Mouse (Mus musculus) lung, postnatal 4 days (tissue): ENCODE results near the gene Edaradd.
"Not testable (repeated sequence)": the region's sequence is repeated elsewhere in the genome, so short reads cannot be mapped to it uniquely, and the experiment has no call there.

Experiments used
- DNase-seq, 2 experiments: peaks; one replicate each; pipeline ENCODE4 v3.0.0; 2021

The Edaradd gene

DNA sequence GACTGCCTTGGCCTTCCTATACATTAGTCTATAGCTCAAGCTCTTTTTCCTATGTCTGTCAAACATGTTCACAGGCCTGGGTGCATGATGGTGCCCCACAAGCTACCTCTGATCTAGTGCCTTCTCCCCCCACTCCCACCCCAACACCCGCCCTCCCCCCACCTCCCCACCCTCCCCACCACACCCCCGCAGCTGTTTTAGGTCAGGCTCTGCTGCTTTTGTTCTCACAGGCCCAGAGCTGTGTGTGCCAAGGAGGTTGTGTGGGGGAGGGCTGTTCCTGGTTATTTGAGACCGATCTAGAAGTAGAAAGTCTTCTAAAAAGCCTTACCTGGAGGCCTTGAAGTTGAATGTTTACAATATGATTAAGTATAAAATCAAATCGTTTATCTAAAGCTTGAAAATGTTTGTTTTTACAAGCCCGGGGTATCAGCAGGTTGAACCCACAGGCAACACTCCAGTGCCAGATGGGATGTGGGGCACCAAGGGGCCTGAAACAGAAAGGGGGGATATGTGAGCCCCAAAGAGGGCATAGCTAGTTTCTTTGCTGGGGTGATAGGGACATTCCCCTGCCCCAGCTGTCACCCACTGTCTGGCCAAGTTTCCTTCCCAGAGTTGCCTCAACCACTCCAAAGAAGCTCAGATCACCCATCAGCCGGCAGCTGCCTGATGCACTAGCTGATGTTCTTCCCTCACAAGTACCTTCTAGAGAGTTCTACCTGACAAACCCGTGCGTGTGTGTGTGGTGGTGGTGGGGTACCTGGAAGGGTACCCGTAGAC lies 8.9 kb downstream of the Edaradd start:
- no peak for DNase-seq

DNA sequence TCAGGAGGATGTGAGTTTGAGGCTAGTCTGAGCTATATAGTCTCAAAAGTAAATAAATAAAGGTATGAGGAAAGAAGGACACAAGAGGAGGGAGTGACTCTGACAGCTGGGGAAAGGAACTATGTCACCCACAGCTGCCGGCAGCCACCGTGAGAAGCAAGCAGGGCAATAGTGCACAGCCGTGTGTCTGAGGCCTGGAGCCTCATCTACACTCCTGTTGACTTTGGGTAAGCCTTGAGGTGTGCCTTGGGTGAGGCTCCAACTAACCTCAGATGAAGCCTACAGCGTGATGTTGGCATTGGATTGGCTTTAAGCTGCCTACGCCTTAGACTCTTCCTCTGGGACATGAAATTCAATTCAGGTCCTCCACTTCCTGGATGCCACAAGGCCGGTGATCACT lies 10.2 kb downstream of the Edaradd start:
- no peak for DNase-seq

DNA sequence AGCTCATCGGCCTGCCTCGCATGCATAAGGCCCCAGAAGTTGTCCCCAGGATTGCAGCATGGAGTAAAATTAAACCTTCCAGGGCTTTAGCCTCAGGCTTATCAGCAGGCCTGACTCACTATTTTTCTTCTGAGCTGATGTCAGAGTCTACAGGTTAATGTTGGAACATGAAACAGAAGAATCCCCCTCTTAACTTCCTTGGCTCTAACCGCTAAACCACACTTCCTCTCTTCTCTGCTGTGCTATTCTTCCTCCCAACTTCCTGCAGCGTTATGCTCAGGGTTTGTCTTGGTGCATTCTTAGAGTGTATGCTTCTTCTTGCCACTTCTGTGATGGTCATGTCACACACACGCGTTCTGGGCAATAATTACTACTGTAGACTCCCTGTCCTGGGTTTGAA lies 12.8 kb downstream of the Edaradd start:
- DNase-seq = no peak

DNA sequence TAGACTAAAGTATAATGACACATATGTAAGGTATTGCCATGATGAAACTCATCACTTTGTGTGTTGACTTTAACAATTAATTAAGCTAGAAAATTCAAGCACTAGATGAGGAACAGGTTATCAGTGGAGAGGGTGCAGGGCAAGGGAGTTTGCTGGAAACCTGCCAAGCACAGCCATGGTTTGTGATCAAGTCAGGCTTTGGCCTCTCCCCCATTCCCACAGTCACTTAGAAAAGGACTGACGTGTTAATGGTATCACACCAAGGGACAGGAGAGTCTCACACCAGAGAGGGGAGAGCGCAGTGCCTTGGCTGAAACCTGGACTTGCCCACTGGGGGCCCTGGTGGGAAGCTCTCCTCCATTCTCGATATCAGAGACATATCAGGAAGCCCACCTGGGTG lies 14.9 kb downstream of the Edaradd start:
- no peak for DNase-seq

DNA sequence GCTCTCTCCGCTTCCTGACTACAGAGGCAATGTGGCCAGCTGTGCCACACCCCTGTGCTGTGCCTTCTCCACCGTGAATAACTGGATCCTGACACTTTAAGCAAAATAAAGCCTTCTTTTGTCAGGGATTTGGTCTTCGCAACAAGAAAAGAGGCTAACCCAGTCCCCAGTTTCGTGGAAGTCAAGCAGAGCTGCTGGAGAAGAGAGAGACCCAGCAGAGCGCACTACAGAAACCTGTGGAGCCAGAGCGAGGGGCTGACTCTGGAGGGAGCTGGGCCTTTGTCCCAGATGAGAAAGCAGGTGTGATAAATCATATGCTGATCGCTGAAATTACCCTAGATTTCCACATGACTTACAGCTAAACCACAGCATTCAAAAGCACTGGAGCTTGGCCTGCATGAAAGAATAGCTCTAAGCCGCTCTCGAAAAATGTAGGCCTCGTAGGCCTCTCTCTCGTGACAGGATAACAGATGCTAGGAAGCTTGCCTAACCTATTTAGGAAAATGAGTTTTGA lies 16.9 kb downstream of the Edaradd start:
- no peak for DNase-seq

DNA sequence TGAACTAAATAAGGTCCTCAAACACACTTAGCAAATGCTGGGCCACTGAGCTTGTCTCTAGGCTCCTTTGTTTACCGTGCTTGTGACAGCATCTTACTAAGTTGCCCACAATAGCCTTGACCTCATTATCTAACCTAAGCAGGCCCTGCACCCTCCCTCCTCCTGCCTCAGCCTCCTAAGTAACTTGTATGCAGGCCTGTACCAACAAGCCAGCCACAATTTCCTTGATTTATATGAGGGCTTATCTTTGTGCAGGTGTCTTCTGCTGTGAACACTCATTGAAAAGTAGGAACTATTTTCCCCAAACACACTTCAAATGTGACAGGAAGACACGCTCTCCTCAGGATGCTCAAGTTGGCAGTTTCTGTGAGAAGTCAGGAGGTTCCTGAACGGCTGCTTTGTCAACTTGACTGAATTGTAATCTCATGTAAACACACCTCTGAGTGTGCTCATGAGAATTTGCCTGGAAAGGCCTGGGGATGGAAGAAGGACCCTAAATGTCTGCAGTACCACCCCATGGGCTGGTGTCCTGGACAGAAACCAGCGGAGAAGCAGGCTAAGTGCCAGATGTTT lies 17.5 kb downstream of the Edaradd start:
- DNase-seq = no peak

DNA sequence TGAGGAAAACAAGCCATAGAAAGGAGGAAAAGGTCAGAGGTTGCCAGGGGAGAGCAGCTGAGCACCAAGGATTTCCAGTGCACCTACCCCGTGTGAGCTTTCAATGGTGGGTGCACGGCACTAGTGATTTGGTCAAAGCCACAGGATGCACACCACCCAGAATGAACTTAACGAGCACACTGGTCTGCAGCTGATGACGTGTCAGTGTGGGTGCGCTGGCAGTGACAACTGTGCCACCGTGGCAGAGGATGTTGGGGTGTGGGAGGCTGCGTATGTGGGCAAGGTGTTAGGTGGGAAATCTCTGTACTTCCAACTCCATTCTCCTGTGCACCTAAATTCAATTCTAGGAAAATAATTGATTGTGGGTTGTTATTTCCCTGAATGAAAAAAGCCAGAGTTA lies 21.1 kb downstream of the Edaradd start:
- no peak for DNase-seq

DNA sequence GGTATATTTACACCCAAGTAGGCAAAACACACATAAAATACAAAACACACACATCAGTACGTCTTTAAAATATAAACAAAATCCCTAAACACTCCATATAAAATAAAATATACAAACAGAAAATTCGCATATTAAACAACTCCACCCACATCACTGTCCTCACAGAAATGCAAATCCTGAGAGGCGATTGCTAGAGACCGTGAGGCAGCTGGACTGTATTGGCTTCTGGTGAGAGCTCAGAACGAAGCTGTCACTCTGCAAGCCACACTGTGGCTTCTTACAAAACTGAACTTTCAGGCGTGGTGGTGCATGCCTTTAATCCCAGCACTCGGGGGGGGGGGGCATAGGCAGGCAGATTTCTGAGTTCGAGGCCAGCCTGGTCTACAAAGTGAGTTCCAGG lies 22.4 kb downstream of the Edaradd start:
- no peak for DNase-seq

DNA sequence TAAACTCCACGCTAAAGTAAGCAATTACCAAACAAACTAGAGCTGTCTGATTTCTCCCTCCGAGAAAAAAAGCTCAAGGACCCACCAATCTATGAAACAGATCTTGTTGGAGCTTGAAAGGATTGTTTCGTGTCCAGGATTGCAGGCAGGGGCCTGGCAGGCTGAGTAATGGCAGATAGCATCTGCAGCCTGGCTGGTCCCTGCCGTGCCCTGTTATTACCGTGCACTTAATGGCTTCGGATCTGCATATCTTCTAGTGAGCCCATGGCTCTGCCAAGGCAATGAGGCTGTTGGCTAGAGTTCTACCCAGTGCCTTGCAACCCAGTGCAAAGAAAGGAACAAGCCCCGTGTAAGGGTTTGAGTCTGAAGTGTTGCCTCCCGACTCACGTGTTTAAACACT lies 25.5 kb downstream of the Edaradd start:
- no peak for DNase-seq

DNA sequence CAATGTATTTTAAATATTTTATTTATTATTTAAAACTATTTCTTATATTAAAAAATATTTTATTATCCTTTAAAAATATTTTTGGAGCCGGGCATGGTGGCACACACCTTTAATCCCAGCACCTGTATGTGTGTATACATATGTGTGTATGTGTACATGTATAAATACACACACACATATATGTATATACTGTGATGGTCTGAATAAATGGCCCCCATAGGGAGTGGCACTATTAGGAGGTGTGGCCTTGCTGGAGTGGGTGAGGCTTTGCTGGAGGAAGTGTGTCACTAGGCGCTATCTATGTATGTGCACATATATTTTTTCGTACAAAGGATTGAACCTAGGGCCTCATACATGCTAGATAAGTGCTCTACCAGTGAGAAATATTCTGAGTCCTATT lies 27.7 kb downstream of the Edaradd start:
- DNase-seq = no peak

DNA sequence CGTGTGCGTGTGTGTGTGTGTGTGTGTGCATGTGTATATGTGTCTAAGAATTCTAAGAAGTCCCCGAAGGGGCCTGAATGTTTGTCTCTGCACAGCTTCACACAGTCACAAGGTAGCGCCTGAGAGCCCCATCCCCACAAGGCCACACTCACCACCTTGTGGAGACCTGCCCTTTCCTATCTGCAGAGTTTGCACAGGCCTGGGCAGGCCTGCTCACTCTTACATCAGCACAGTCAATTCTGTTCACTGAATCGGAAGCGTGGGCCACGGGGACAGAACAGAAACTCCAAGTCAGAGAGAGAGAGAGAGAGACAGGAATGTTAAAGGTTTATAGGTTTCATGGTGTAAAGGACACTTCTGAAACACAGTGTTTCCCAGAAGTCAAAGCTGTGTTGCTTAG lies 34.6 kb downstream of the Edaradd start:
- no peak for DNase-seq

DNA sequence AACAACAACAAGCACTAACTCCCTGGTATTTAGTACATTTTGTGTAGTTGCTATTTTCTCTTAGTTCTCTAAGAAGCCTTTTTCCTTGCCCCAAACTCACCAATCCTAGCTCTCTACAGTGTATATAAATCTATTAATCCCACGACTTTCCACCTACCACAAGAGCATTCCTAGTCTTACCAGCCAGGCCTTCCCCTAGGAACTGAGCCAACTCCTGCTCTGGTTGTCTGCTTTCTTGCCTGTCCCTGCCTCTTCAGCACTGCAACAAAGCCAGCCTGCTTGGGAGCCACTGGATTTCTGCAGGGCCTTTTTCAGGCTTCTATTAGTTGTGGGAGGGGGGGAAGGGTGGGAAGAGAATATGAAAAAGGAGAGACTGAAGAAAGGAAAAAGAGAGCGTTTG lies 35.0 kb downstream of the Edaradd start:
- no peak for DNase-seq

DNA sequence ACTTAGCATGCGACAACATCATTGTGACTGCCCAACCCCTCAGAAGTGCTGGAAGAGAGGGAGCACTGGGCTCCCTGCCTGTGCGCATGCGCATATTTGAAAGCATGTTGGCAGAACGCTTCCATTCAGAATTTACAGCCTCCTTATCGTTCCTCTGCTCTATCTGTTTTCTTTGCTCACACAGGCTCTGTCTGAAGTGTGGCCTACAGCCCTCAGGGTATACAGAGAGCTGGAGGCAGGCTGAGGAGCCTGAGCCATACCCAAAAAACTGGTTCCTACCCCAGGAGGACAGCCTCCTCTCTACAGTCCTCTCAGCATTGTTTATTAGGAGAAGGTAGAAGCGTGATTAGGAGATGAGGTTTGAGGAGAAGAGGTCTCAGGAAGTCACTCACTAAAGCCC lies 40.4 kb downstream of the Edaradd start:
- no peak for DNase-seq

DNA sequence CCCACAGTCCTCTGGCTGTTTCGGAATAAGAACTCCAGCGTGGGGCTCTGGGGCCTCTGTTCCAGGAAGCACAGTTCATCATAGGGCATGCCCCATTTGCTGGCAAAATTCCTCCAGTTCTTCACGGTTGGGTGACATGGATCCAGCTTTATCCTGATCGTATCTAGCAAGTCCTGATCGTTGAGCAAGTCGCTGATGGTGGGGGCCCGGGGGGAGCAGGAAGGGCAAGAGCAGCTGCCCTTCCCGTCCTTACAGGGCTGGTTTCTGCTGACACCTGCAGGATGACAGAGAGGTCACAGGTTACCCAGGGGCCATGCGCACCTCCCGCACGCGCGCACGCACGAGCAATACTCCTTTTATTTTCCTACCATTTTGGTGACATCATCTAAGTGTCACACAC lies 41.9 kb downstream of the Edaradd start:
- DNase-seq = no peak

DNA sequence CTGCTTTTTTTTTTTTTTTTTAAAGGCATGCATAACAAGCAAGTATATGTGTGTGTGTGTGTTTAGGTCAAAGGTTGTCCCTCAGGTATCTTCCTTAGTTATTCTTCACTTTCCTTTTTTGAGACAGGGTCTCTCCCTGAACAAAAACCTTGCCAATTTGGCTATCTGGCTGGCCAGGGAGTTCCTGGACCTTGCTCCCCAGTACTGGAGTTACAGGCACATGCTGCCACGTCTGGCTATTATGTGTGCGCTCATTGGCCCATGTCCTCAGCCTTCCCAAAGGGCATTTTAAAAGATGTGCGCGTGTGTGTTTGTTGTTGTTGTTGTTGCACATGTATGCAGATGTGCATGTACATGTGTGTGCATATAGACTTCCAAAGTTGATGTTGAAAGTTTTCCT lies 43.4 kb downstream of the Edaradd start:
- DNase-seq = no peak

DNA sequence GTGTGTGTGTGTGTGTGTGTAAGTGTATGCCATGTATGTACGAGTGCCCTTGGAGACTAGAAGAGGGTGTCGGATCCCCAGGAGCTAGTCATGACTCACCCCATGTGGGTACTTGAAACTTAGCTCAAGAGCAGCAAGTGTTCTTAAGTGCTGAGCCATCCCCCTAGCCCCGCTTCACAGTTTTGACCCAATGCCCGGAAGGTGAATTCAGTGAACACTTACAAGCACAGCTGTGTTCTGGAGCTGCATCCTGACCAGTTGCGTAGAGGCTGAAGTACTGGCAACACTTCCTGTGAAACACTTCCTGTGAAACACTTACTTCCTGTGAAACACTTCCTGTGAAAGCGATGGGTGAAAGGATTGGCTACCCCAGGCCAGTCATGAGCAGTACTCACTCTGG lies 45.0 kb downstream of the Edaradd start:
- DNase-seq = peak; percentile 68 to 77

DNA sequence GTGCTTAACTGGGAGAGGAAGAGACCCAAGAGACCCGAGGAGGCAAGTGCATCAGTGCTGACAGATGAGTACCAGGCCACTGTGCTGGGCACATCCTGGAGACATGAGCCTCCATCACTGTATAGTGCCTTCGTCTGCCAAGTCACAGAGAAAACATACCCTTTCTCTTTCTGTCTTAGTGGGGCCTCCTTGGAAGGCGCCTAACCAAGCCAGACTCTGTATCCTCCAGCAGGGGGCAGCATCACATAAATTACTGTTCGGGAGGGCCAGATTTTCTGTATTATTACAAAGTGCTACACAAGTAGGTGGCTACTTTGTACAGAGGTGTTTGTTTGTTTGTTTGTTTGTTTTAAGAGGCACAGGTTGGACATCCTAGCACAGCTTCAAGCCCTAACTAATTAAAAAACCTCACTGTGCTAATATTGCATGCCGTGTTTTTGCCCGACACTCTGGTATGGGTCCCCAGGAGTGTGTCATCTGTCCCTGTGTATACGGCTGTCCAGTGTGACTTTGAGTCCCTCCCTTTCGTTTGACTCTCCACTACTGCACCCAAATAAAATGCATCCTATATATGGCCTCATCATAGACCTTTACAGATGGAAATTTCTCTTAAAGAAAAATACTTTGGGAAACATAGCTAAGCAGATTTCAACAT lies 46.4 kb downstream of the Edaradd start:
- peak; percentile 35 to 81 for DNase-seq

DNA sequence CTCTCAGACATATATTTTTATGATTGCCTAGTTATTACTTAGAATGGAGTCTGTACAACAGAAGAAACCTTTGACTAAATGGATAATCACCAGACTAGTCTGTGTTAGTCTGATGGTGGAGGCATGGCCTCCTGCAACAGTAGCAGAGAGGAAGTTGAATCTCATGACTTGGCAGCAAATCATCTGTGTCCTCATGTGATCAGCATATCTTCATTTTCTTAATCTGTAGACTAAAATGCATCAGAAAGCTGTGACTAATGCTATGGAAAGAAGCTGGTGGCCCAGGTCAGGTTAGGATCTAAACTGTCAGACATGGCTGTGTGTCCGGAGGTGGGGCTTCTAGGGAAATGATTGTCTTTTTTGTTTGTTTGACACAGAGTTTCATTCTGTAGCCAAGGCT lies 51.8 kb downstream of the Edaradd start:
- DNase-seq = peak in 1 of 2 experiments; percentile 17

DNA sequence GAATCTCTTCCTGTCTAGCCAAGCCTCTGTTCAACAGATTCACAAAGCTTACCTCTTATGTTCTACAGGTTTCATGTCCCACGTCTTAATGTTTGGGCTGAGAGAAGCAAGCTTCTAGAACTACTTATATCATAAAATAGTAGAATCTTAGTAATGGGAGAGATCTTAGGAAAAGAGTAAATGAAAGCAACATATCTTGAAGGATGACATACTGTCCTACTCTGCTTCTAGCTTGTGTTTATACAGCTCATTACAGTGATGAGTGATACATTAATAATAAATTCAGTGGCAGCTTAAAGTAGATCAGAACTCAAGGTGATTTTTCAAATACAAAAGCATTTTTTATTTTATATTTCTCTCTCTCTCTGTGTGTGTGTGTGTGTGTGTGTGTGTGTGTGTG lies 55.4 kb downstream of the Edaradd start, which contains the start of gene Lgals8:
TSS of gene Lgals8 (minus strand) at position 101 of the 400 bp plus-strand sequence.
- DNase-seq = no peak

DNA sequence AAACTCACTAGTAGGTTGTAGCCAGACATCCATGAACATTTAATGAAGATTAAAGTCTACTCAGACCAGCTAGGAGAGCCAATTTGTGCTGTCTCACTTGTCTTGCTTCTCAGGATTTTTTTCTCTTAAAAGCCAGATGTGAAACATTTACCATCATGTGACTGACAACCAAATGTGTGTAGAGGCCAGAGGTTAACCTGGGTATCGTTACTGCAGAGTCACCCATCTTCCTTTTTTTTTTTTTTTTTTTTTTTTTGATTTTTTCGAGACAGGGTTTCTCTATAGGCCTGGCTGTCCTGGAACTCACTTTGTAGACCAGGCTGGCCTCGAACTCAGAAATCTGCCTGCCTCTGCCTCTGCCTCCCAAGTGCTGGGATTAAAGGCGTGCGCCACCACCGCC lies 56.1 kb downstream of the Edaradd start:
- DNase-seq = not testable (repeated sequence)

DNA sequence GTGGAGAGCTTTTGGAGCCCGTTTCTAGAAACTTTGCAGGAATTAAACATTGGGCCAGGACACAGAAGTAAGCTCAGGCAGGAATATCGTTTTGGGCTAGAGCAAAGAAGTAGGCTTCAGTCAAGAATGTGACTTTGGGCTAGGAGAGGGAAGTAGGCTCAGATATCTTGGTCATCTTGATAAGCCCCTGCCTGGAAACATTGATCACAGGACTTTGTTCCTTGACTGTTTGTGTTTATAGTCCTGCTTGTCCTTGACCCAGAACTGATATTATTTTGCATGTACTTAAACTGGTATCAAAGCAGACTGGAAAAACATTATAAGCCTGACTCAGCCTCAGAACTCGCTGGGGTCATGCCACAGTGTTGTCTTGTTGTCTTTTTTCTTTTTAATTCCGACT lies 57.6 kb downstream of the Edaradd start:
- DNase-seq = no peak

DNA sequence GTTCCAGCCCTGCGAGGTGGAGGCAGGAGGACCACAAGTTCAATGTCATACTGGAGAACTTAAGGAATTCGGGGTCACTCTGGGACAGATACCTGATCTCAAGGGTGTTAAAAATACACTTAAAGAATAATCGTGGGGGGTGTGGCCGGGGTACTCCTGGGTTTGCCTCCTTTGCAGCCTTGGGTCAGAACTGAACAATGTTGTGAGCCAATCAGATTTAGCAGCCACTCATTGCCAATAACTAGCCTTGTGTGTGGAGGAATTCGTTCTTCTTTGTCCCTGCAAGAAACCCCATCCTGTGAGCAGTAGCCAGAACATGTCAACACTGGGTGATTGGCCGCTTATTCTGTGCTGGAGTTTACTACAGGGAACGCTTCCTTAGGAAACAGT lies 58.5 kb downstream of the Edaradd start:
- no peak for DNase-seq

DNA sequence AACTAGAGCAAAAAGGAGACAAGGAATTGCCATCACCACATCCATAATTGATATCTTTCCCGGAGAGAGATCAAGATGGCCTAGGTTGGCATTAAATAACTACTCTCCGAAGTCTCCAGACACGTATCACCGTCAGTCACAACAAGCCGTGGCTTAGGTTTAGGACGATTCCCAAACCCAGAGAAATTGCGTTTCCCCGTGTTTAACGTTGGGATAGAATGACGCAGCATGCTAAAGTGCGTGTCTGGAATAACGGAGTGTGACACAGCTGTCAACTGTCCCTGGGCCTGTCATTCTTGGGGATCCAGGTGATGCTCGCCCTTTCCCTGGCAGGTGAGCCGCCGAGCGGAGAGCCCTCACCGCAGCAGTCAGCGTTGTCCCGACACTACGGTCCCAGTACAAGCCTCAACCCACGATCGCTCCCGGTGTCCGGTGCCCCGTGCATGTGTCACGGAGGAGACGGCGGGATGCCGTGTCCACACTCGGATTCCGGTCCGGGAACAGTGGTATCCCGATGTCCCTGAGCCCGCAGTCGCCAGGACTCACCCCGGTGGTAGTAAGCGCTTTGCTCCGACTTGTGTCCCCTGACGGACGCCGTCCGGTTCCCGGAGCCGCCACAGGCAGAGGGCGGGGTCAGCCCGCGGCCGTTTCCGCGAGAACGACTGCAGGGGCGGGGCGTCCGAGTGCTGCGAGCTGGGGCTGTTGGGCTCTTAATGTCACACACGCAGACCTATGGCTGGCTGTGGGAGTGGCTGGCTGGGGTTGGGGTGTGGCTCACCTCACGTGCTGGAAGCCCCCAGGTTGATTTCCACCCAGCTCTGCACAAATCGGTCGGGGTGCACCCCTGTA lies 59.1 kb downstream of the Edaradd start:
- DNase-seq = peak; percentile 97
